Mouse (Mus musculus) kidney, postnatal 0 days (tissue): ENCODE measurements at regions not wholly inside any gene's neighbourhood (a gene's known extent, or its start where the extent isn't known, plus 50 kb on each side); places are given as distances from the start of the nearest gene placed in this dataset.

Source experiments
- ATAC-seq: fragments of 200-750 bp; cut with Nextera tagmentation; replicated peaks from 2 replicates; pipeline ENCODE4 v1.8.0; 2017; ENCODE audit warnings: low read depth, moderate number of reproducible peaks, moderate TSS enrichment, moderate library complexity; ENCODE audit not compliant: low FRiP score
- DNase-seq: peaks from one replicate; pipeline ENCODE4 v3.0.0-alpha.2; 2016; ENCODE audit warnings: low spot score
- H3K27ac ChIP-seq: fragments of 300-500 bp; sonication (generic); 2 replicates; pipeline ENCODE4 v1.5.1; 2014; ENCODE audit warnings: mild to moderate bottlenecking
- H3K27me3 ChIP-seq: fragments of 300-500 bp; sonication (generic); 2 replicates; pipeline ENCODE4 v1.6.1; 2014; ENCODE audit warnings: low read length, mixed read lengths; ENCODE audit not compliant: insufficient read depth
- H3K36me3 ChIP-seq: fragments of 300-500 bp; sonication (generic); 2 replicates; pipeline ENCODE4 v1.6.1; 2014; ENCODE audit warnings: low read length, mixed read lengths; ENCODE audit not compliant: insufficient read depth
- H3K4me1 ChIP-seq: fragments of 300-500 bp; sonication (generic); replicated peaks from 2 replicates; pipeline ENCODE4 v1.6.1; 2014; ENCODE audit warnings: antibody characterized with exemption, low read length, mixed read lengths; ENCODE audit not compliant: insufficient read depth
- H3K4me2 ChIP-seq: fragments of 300-500 bp; sonication (generic); 2 replicates; pipeline ENCODE4 v1.6.1; 2014; ENCODE audit warnings: mild to moderate bottlenecking, low read length, moderate library complexity, mixed read lengths
- H3K4me3 ChIP-seq: fragments of 300-500 bp; sonication (generic); replicated peaks from 2 replicates; pipeline ENCODE4 v1.5.1; 2014; ENCODE audit warnings: low read depth, low read length
- H3K9ac ChIP-seq: fragments of 300-500 bp; sonication (generic); 2 replicates; pipeline ENCODE4 v1.6.1; 2014; ENCODE audit warnings: low read depth, low read length
- H3K9me3 ChIP-seq: fragments of 300-500 bp; sonication (generic); replicated peaks from 2 replicates; pipeline ENCODE4 v1.6.1; 2016; ENCODE audit warnings: low read length, inconsistent platforms, mixed read lengths
- CTCF ChIP-seq: IDR thresholded peaks from 2 replicates; pipeline ENCODE4 v1.5.1; 2016; ENCODE audit warnings: antibody characterized with exemption, low read depth, mild to moderate bottlenecking, moderate library complexity
- WGBS: fragments of 180-500 bp; shearing (Covaris S2); extraction: QIAGEN DNeasy Blood & Tissue Kit; methylation state at CpG from one replicate; pipeline ENCODE4 v1.1.7; 2014; 5-methylcytosine and 5-hydroxymethylcytosine counted together

DNA sequence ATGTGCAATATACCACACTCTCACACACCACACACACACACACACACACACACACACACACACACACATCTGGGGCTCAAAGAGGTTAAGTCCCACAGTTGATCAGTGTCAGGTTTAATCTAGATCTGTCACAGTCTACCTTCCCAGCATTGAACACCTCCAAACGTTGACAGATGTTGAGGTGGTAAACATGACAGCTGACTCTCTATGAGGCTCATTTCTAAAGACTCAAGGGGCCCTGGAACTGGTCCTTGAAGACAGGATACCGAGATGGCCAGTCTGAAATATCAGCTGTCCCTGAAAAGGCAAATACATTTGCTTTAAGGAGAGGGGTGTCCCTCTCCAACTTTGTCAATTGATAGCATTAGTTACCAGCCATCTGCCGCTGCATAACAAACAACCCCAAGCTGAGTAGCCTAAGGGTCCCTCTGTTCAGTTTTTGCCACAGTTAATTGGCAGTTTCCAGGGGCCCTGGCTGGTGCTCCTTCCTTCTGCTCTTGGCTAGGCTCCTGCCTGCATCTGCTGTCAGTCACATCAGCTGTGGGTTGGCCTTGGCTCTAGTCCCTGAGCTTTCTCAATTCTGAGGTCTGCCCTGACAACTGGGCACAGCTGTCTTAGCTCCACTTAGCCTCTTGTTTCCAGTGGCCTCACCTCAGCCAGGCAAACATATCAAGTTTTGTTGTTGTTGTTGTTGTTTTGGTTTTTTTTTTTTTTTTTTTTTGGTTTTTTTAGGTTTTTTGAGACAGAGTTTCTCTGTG, 73.5 kb upstream of the Ctnnb1 start:
- no peaks in the 10 kb centered on the region for H3K9me3 ChIP-seq
- WGBS: 65% methylated on average over 3 of the region's 3 CpGs
- ATAC-seq (no peak), DNase-seq (no peak)
- H3K4me2 ChIP-seq: no peak overlapping the region
- TF ChIP-seq CTCF: no peak
- no peak overlapping the region for H3K27ac ChIP-seq
- no peaks in the 10 kb centered on the region for H3K27me3 ChIP-seq
- H3K9ac ChIP-seq: no peak overlapping the region
- H3K36me3 ChIP-seq: no peaks in the 10 kb centered on the region
- no peak overlapping the region for H3K4me3 ChIP-seq
- H3K4me1 ChIP-seq: peaks cover 8% of the 10 kb centered on the region; the same call in 1 of the 2 replicates

DNA sequence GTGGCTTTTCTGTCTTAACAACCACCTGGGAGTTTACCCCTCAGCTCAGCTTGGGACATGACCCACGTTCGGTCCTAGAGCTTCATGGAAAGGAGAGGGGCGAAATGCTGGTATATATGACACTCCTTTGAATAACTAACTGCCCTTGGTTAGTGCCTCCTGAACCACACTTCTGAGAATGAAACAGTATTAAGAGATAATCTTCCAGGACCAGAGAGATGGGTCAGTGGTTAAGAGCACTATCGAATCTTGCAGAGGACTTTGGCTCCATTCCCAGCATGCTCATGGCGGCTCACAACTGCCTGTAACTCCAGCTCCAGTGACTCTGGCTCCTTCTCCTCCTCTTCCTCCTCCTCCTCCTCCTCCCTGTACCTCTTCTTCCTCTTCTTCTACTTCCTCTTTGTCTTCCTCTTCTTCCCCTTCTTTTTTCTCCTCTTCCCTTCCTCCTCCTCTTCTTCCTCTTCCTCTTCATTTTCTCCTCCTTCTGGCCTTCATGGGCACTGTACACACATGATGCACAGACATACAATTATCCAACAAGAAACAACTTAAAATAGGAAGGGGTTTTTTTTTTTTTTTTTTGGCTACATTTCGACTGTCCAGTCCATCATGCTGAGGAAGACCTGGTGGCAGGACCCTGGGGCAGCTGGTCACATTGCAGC, 71.0 kb upstream of the Ctnnb1 start:
- Histone ChIP-seq H3K9me3 (no peaks in the 10 kb centered on the region), H3K27me3 (no peaks in the 10 kb centered on the region), H3K27ac (no peak overlapping the region), H3K4me3 (no peak overlapping the region), H3K36me3 (no peaks in the 10 kb centered on the region), H3K4me2 (no peak overlapping the region), H3K4me1 (peaks cover 3% of the 10 kb centered on the region; the same call in 1 of the 2 replicates), H3K9ac (no peak overlapping the region)
- no peak for ATAC-seq
- TF ChIP-seq CTCF: no peak
- WGBS: 86% methylated on average over 6 of the region's 6 CpGs
- DNase-seq: no peak

DNA sequence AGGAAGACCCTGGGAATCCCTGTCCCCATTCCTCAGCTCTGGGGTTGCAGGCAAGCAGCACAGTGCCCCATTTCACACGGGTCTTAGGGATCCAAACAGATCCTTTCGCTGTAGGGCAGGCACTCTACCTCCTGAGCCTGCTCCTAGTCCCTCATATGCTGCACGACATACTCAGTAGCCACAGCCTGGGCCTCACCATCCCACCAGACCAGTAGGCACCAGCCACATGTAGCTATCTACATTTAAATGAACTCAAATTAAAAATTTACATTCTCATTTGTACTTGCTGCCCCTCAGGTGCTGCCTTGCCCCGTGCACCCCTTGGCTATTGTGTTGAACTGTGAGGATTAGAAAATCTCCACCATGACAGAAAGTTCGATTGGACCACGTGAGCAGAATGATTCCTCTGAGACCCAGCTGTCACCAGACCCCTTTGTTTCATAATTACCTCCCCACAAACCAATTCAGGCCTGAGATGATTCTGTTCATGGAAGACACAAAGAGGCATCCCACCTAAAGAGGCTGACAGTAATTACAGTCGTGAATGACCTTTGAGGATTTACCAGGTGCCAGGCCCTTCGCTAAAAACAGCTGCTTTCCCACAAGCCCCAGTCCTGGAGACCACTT, 67.9 kb upstream of the Ctnnb1 start:
- H3K4me3 ChIP-seq: no peak overlapping the region
- no peaks in the 10 kb centered on the region for H3K9me3 ChIP-seq
- H3K27ac ChIP-seq: no peak overlapping the region
- H3K36me3 ChIP-seq: no peaks in the 10 kb centered on the region
- H3K27me3 ChIP-seq: no peaks in the 10 kb centered on the region
- TF ChIP-seq CTCF: no peak
- DNase-seq: no peak
- H3K4me1 ChIP-seq: no peaks in the 10 kb centered on the region
- no peak overlapping the region for H3K9ac ChIP-seq
- ATAC-seq: no peak
- 70% methylated on average over 8 of the region's 8 CpGs for whole genome bisulfite sequencing
- H3K4me2 ChIP-seq: no peak overlapping the region

GRCm38 (mm10) chr9:120861788-120862345, 67.1 kb upstream of the Ctnnb1 start:
- H3K36me3 ChIP-seq: no peaks in the 10 kb centered on the region
- H3K4me3 ChIP-seq: no peak overlapping the region
- no peaks in the 10 kb centered on the region for H3K9me3 ChIP-seq
- ATAC-seq (no peak), DNase-seq (no peak)
- TF ChIP-seq CTCF: no peak
- no peak overlapping the region for H3K4me2 ChIP-seq
- H3K4me1 ChIP-seq: no peaks in the 10 kb centered on the region
- H3K27me3 ChIP-seq: no peaks in the 10 kb centered on the region
- H3K9ac ChIP-seq: no peak overlapping the region
- no peak overlapping the region for H3K27ac ChIP-seq
- WGBS: 65% methylated on average over 12 of the region's 12 CpGs

- no peak overlapping the region for H3K4me2 ChIP-seq
- no peak for TF ChIP-seq CTCF
Measured at GRCm38 (mm10) chr9:120864410-120864809, 64.6 kb upstream of the Ctnnb1 start.

GRCm38 (mm10) chr9:120866251-120866650, 62.8 kb upstream of the Ctnnb1 start:
- Histone ChIP-seq H3K4me2 (no peak overlapping the region), H3K9ac (no peak overlapping the region), H3K4me1 (peaks cover 18% of the 10 kb centered on the region), H3K36me3 (no peaks in the 10 kb centered on the region), H3K27me3 (no peaks in the 10 kb centered on the region), H3K4me3 (no peak overlapping the region), H3K27ac (no peak overlapping the region), H3K9me3 (no peaks in the 10 kb centered on the region)
- WGBS: 72% methylated on average over 5 of the region's 5 CpGs
- ATAC-seq (no peak), DNase-seq (no peak)
- no peak for TF ChIP-seq CTCF

More at GRCm38 (mm10) chr9:120864410-120864809, 64.6 kb upstream of the Ctnnb1 start:
- no peak for ATAC-seq
- WGBS: 82% methylated on average over 2 of the region's 3 CpGs
- H3K27ac ChIP-seq: no peak overlapping the region
- peaks cover 9% of the 10 kb centered on the region for H3K4me1 ChIP-seq
- no peak overlapping the region for H3K9ac ChIP-seq
- H3K4me3 ChIP-seq: no peak overlapping the region
- no peak for DNase-seq
- H3K27me3 ChIP-seq: no peaks in the 10 kb centered on the region
- H3K9me3 ChIP-seq: no peaks in the 10 kb centered on the region
- H3K36me3 ChIP-seq: no peaks in the 10 kb centered on the region
